In the genomic region with DNA sequence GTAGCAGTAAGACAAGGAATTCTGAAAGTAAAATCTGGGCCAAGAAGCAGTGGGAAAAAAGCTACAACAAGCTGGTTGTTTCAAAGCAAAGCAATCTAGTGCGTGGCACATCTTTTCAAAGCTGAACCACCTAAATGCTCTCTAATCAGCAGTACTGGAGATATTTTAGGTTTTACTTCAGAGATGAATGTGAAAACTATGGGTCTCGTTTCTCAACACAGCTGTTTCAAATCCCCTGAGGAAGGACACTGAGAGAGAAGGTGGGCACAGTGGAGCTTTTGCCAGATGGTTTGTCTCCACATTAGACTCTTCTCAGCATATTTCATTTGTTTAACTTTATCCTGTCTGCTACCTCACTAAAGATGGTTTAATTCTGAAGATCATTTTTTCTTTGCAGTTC, we compare ENCODE assay signal across 14 mouse cellular contexts.
"Had no signal": no experiment of that assay in that cellular context is flagged by ENCODE, and none has a peak within 500 bp of the region (broad histone marks: within the 10 kb centered on the region; RNA-seq: fewer than 3 reads in every experiment).

No protein-coding gene starts in this region.

- DNase-seq: kidney, adult 2 months; kidney, postnatal 14 days; layer of hippocampus, postnatal 36 days; lung, embryonic 14.5 days; lung, postnatal 10 days; lung, postnatal 4 days; midbrain, embryonic 14.5 days; thymus, postnatal 36 days had no signal

- H3K27ac ChIP-seq: kidney, embryonic 15.5 days; limb, embryonic 10.5 days; liver, embryonic 15.5 days; midbrain, embryonic 10.5 days; neural tube, embryonic 12.5 days had no signal

- H3K4me1 ChIP-seq: kidney, embryonic 15.5 days; limb, embryonic 10.5 days; liver, embryonic 15.5 days; midbrain, embryonic 10.5 days; neural tube, embryonic 12.5 days had no signal

- H3K36me3 ChIP-seq: kidney, embryonic 15.5 days; limb, embryonic 10.5 days; liver, embryonic 15.5 days; midbrain, embryonic 10.5 days; neural tube, embryonic 12.5 days had no signal

- H3K4me3 ChIP-seq: kidney, embryonic 15.5 days; limb, embryonic 10.5 days; liver, embryonic 15.5 days; midbrain, embryonic 10.5 days; neural tube, embryonic 12.5 days had no signal

- H3K27me3 ChIP-seq: kidney, embryonic 15.5 days; liver, embryonic 15.5 days; neural tube, embryonic 12.5 days had no signal

- H3K4me2 ChIP-seq: kidney, embryonic 15.5 days; liver, embryonic 11.5 days; liver, embryonic 15.5 days; lung, embryonic 14.5 days; neural tube, embryonic 12.5 days had no signal

- H3K9ac ChIP-seq: kidney, embryonic 15.5 days; liver, embryonic 15.5 days; lung, embryonic 14.5 days; neural tube, embryonic 12.5 days had no signal

- H3K9me3 ChIP-seq: kidney, embryonic 15.5 days; limb, embryonic 10.5 days; liver, embryonic 15.5 days; midbrain, embryonic 10.5 days; neural tube, embryonic 12.5 days had no signal
